Mouse (Mus musculus) frontal cortex, adult 2 months (tissue): ENCODE measurements at regions not wholly inside any gene's neighbourhood (a gene's known extent, or its start where the extent isn't known, plus 50 kb on each side); places are given as distances from the start of the nearest gene placed in this dataset.
A peak's percentile ranks its signal among the peaks of the same experiment; 100 is the strongest.

Source experiments
- DNase-seq, 2 experiments: peaks; one replicate each; pipeline ENCODE4 v3.0.0; 2022; ENCODE audit warnings: low spot score in 1 of 2; ENCODE audit errors: extremely low spot score in 1 of 2

DNA sequence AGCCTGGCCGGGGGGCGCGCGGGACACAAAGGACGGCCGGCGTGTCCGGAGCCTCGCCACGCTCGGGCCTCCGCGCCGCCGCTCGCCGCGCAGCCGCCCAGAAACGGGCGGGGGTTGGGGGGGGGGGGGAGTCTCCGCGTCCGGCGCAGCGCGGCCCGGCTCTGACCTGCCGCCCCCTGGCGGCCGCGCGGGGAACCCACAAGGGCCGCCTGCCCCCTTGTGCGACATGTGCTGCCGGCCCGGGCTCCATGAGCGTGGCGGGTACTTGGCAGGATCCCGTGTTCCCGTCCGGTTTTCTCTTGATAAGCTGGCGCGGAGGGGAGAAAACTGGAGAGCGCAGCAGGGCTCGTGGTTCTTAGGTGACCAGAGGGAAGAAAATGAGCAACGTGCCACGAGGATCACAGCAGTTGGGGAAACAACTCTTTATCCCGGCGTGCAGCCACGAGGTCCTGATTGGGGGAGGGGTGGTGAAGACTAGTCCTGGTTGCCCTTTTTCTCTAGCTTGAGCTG, 49.9 kb upstream of the Gpc5 start:
- DNase-seq = peak in 1 of 2 experiments; percentile 82
